Mouse (Mus musculus) regulatory T cell (primary cell): ENCODE data around the gene Filip1l.

ENCODE experiments used
- in situ Hi-C: fragments of 300-600 bp; cut with MboI, MseI; formaldehyde crosslinking; loops from one replicate; pipeline ENCODE4 v1.15.1; 2025; ENCODE audit warnings: high pct_unique_total_duplicates

Filip1l gene

GRCm38 (mm10) chr16:57563453-57563852 lies 210.6 kb downstream of the Filip1l start:
- in situ Hi-C loops: no loop called here

- in situ Hi-C loops: no loop called here
Measured at GRCm38 (mm10) chr16:57564807-57565206, 211.9 kb downstream of the Filip1l start.

GRCm38 (mm10) chr16:57566215-57566614 lies 213.3 kb downstream of the Filip1l start:
- in situ Hi-C loops: no loop called here

GRCm38 (mm10) chr16:57568648-57569404 lies 215.9 kb downstream of the Filip1l start:
- in situ Hi-C loops: no loop called here

GRCm38 (mm10) chr16:57570789-57571311 lies 218.0 kb downstream of the Filip1l start:
- in situ Hi-C loops: loop anchor here (10.0 kb wide), 1 partner anchor 136 kb away; no protein-coding TSS in a partner anchor

GRCm38 (mm10) chr16:57573831-57574230 lies 220.9 kb downstream of the Filip1l start:
- in situ Hi-C loops: loop anchor here (10.0 kb wide), 1 partner anchor 139 kb away; no protein-coding TSS in a partner anchor

- in situ Hi-C loops: loop anchor here (5.0 to 10.0 kb wide), 2 partner anchors 74 to 141 kb away; no protein-coding TSS in a partner anchor
Measured at GRCm38 (mm10) chr16:57575764-57576388, 223.0 kb downstream of the Filip1l start.

- in situ Hi-C loops: loop anchor here (5.0 to 10.0 kb wide), 2 partner anchors 75 to 143 kb away; no protein-coding TSS in a partner anchor
Measured at GRCm38 (mm10) chr16:57577519-57577918, 224.6 kb downstream of the Filip1l start.

- in situ Hi-C loops: no loop called here
Measured at GRCm38 (mm10) chr16:57580041-57580440, 227.1 kb downstream of the Filip1l start.

GRCm38 (mm10) chr16:57582008-57582407 lies 229.1 kb downstream of the Filip1l start:
- in situ Hi-C loops: no loop called here

GRCm38 (mm10) chr16:57585201-57585600 lies 232.3 kb downstream of the Filip1l start:
- in situ Hi-C loops: no loop called here

GRCm38 (mm10) chr16:57593422-57594157 lies 240.7 kb downstream of the Filip1l start:
- in situ Hi-C loops: no loop called here

GRCm38 (mm10) chr16:57597295-57597957 lies 244.5 kb downstream of the Filip1l start:
- in situ Hi-C loops: no loop called here

- in situ Hi-C loops: no loop called here
Measured at GRCm38 (mm10) chr16:57601031-57601430, 248.1 kb downstream of the Filip1l start.

- in situ Hi-C loops: loop anchor here (5.0 kb wide), 2 partner anchors 359 to 484 kb away; partner anchors contain the start of gene Tomm70a
Measured at GRCm38 (mm10) chr16:57606444-57607227, 253.7 kb downstream of the Filip1l start, which contains the start of gene Cmss1. Gene Cmss1, minus strand, starts transcription at chr16:57606864.

GRCm38 (mm10) chr16:57611768-57612167 lies 258.9 kb downstream of the Filip1l start:
- in situ Hi-C loops: no loop called here
